Mouse (Mus musculus) MEL (cell line): ENCODE data around the gene Atxn2. TPM values are rescaled to one million over a fixed set of nuclear protein-coding genes. Genes with fewer than 3 reads are reported as not detected.

Experiments used
- DNase-seq: peaks from one replicate; pipeline ENCODE4 v3.0.0; 2011; ENCODE audit warnings: low read depth, low spot score
- H3K27ac ChIP-seq: 2 replicates; pipeline ENCODE4 v1.5.1; 2012; ENCODE audit warnings: low read depth, mild to moderate bottlenecking, control low read depth, low read length, moderate library complexity; ENCODE audit not compliant: control insufficient read depth
- H3K27me3 ChIP-seq, 2 experiments: fragments of 150-350 bp in 1 of 2; sonication (generic) in 1 of 2; 2 replicates each; pipeline ENCODE4 v1.6.1; 2012; ENCODE audit warnings: low read length in 2 of 2, mild to moderate bottlenecking in 2 of 2, improper control_type of control experiment in 1 of 2, moderate library complexity in 1 of 2; ENCODE audit not compliant: insufficient read depth in 2 of 2, control insufficient read depth in 1 of 2
- H3K36me3 ChIP-seq, 2 experiments: 2 replicates each; pipeline ENCODE4 v1.6.1; 2012 to 2014; ENCODE audit warnings: low read length in 2 of 2, improper control_type of control experiment in 1 of 2, inconsistent platforms in 1 of 2, mild to moderate bottlenecking in 1 of 2; ENCODE audit not compliant: insufficient read depth in 2 of 2, control insufficient read depth in 1 of 2
- H3K4me1 ChIP-seq, 2 experiments: fragments of 150-350 bp in 1 of 2; sonication (generic) in 1 of 2; 2 replicates each; pipeline ENCODE4 v1.6.1; 2012; ENCODE audit warnings: low read length in 2 of 2, improper control_type of control experiment in 1 of 2, mild to moderate bottlenecking in 1 of 2; ENCODE audit not compliant: insufficient read depth in 2 of 2, control insufficient read depth in 1 of 2
- H3K4me3 ChIP-seq, 2 experiments: fragments of 150-350 bp in 1 of 2; sonication (generic) in 1 of 2; 2 replicates each; pipeline ENCODE4 v1.5.1; 2012; ENCODE audit warnings: low read depth in 2 of 2, low read length in 2 of 2, mild to moderate bottlenecking in 2 of 2, moderate library complexity in 2 of 2, control low read depth in 1 of 2, improper control_type of control experiment in 1 of 2; ENCODE audit not compliant: control insufficient read depth in 1 of 2, insufficient read depth in 1 of 2
- H3K79me2 ChIP-seq: 2 replicates; pipeline ENCODE4 v1.6.1; 2012; ENCODE audit warnings: mild to moderate bottlenecking, low read length, moderate library complexity; ENCODE audit not compliant: control insufficient read depth, poor library complexity, insufficient read depth
- H3K9ac ChIP-seq: 2 replicates; pipeline ENCODE4 v1.6.1; 2012; ENCODE audit warnings: low read depth, mild to moderate bottlenecking, control low read depth, low read length, moderate library complexity; ENCODE audit not compliant: control insufficient read depth, poor library complexity, severe bottlenecking
- H3K9me3 ChIP-seq: fragments of 150-350 bp; sonication (generic); replicated peaks from 2 replicates; pipeline ENCODE4 v1.6.1; 2012; ENCODE audit warnings: mild to moderate bottlenecking, low read length, improper control_type of control experiment, moderate library complexity; ENCODE audit not compliant: insufficient read depth
- BHLHE40 ChIP-seq: IDR thresholded peaks from 2 replicates; pipeline ENCODE4 v1.6.1; 2012; ENCODE audit warnings: low read depth, mild to moderate bottlenecking, inconsistent platforms, low read length, improper control_type of control experiment, borderline replicate concordance
- CHD2 ChIP-seq: IDR thresholded peaks from 2 replicates; pipeline ENCODE4 v1.6.1; 2011; ENCODE audit warnings: low read length, improper control_type of control experiment
- CTCF ChIP-seq, 3 experiments: IDR thresholded peaks in 2 of 3; conservative IDR thresholded peaks in 1 of 3; 2 replicates each; pipeline ENCODE4 v1.5.1; 2011 to 2012; ENCODE audit warnings: low read length in 3 of 3, low read depth in 2 of 3, mild to moderate bottlenecking in 2 of 3, improper control_type of control experiment in 1 of 3, inconsistent platforms in 1 of 3, mixed read lengths in 1 of 3, moderate library complexity in 1 of 3; ENCODE audit not compliant: control insufficient read depth in 1 of 3, insufficient read depth in 1 of 3, poor library complexity in 1 of 3, severe bottlenecking in 1 of 3
- E2F4 ChIP-seq: IDR thresholded peaks from 2 replicates; pipeline ENCODE4 v1.6.1; 2011; ENCODE audit warnings: low read depth, low read length, improper control_type of control experiment, borderline replicate concordance
- ELF1 ChIP-seq: IDR thresholded peaks from 2 replicates; pipeline ENCODE4 v1.6.1; 2014; ENCODE audit warnings: low read depth, mild to moderate bottlenecking, inconsistent platforms, low read length, improper control_type of control experiment, moderate library complexity
- EP300 ChIP-seq, 2 experiments: IDR thresholded peaks; 2 replicates each; pipeline ENCODE4 v1.6.1; 2011; ENCODE audit warnings: improper control_type of control experiment in 2 of 2, low read length in 2 of 2, low read depth in 1 of 2, mild to moderate bottlenecking in 1 of 2
- HCFC1 ChIP-seq: IDR thresholded peaks from 2 replicates; pipeline ENCODE4 v1.6.1; 2012; ENCODE audit warnings: low read depth, mild to moderate bottlenecking, inconsistent platforms, low read length, improper control_type of control experiment, moderate library complexity
- JUND ChIP-seq: IDR thresholded peaks from 2 replicates; pipeline ENCODE4 v1.6.1; 2011; ENCODE audit warnings: low read depth, mild to moderate bottlenecking, improper control_type of control experiment, low read length
- MAX ChIP-seq: IDR thresholded peaks from 2 replicates; pipeline ENCODE4 v1.6.1; 2011; ENCODE audit warnings: low read length, improper control_type of control experiment
- MEF2A ChIP-seq: IDR thresholded peaks from 2 replicates; pipeline ENCODE4 v1.6.1; 2014; ENCODE audit warnings: low read depth, mild to moderate bottlenecking, inconsistent platforms, low read length, improper control_type of control experiment; ENCODE audit not compliant: poor library complexity, insufficient replicate concordance, severe bottlenecking; ENCODE audit errors: extremely low read depth
- MXI1 ChIP-seq: IDR thresholded peaks from 2 replicates; pipeline ENCODE4 v1.6.1; 2011; ENCODE audit warnings: mild to moderate bottlenecking, low read depth, low read length, improper control_type of control experiment
- MYB ChIP-seq: IDR thresholded peaks from 2 replicates; pipeline ENCODE4 v1.6.1; 2011; ENCODE audit warnings: mild to moderate bottlenecking, low read depth, low read length, improper control_type of control experiment
- MYC ChIP-seq: IDR thresholded peaks from 2 replicates; pipeline ENCODE4 v1.6.1; 2011; ENCODE audit warnings: low read depth, mild to moderate bottlenecking, low read length, improper control_type of control experiment, moderate library complexity
- POLR2A ChIP-seq, 2 experiments: IDR thresholded peaks; 2 replicates each; pipeline ENCODE4 v1.6.1; 2011 to 2012; ENCODE audit warnings: low read length in 2 of 2, mild to moderate bottlenecking in 2 of 2, control low read depth in 1 of 2, improper control_type of control experiment in 1 of 2, low read depth in 1 of 2, moderate library complexity in 1 of 2; ENCODE audit not compliant: control insufficient read depth in 1 of 2, insufficient read depth in 1 of 2, poor library complexity in 1 of 2
- POLR2AphosphoS2 ChIP-seq: IDR thresholded peaks from 2 replicates; pipeline ENCODE4 v1.6.1; 2011; ENCODE audit warnings: low read length, improper control_type of control experiment
- RAD21 ChIP-seq: IDR thresholded peaks from 2 replicates; pipeline ENCODE4 v1.6.1; 2011; ENCODE audit warnings: mild to moderate bottlenecking, low read depth, low read length, improper control_type of control experiment
- SMC3 ChIP-seq: IDR thresholded peaks from 2 replicates; pipeline ENCODE4 v1.6.1; 2011; ENCODE audit warnings: low read depth, low read length, improper control_type of control experiment
- TAL1 ChIP-seq: IDR thresholded peaks from 2 replicates; pipeline ENCODE4 v1.6.1; 2012; ENCODE audit warnings: mild to moderate bottlenecking, inconsistent platforms, low read length, moderate library complexity, mixed read lengths
- TCF12 ChIP-seq: IDR thresholded peaks from 2 replicates; pipeline ENCODE4 v1.6.1; 2014; ENCODE audit warnings: low read depth, mild to moderate bottlenecking, inconsistent platforms, low read length, improper control_type of control experiment, moderate library complexity
- USF1 ChIP-seq: IDR thresholded peaks from 2 replicates; pipeline ENCODE4 v1.6.1; 2014; ENCODE audit warnings: low read depth, mild to moderate bottlenecking, inconsistent platforms, low read length, improper control_type of control experiment, moderate library complexity
- ZC3H11A ChIP-seq: IDR thresholded peaks from 2 replicates; pipeline ENCODE4 v1.6.1; 2012; ENCODE audit warnings: low read depth, mild to moderate bottlenecking, inconsistent platforms, low read length, improper control_type of control experiment
- ZMIZ1 ChIP-seq: IDR thresholded peaks from 2 replicates; pipeline ENCODE4 v1.6.1; 2012; ENCODE audit warnings: low read depth, mild to moderate bottlenecking, inconsistent platforms, low read length, improper control_type of control experiment, moderate library complexity
- ZNF384 ChIP-seq: IDR thresholded peaks from 2 replicates; pipeline ENCODE4 v1.6.1; 2012; ENCODE audit warnings: low read depth, mild to moderate bottlenecking, inconsistent platforms, low read length, improper control_type of control experiment
- polyA plus RNA-seq, 2 experiments: library from polyadenylated mRNA; stranded (reverse) in 1 of 2; unstranded in 1 of 2; fragments of >175 nt in 1 of 2; fragments of >200 nt in 1 of 2; gene quantifications; 2 replicates each; pipeline versions ENCODE4 v1.2.1 to v1.2.4; 2012; ENCODE audit warnings: low replicate concordance in 2 of 2, low read depth in 1 of 2; ENCODE audit not compliant: insufficient read length in 2 of 2, insufficient read depth in 1 of 2, missing spikeins in 1 of 2
- total RNA-seq: library from RNA; depleted of rRNA; stranded (reverse); fragments of 300-350 nt; gene quantifications from 2 replicates; pipeline ENCODE4 v1.2.3, GENCODE M21; 2012

Gene Atxn2
- total and polyA plus RNA-seq, 3 experiments, result 16.3 to 476 (median 85.4) TPM

DNA sequence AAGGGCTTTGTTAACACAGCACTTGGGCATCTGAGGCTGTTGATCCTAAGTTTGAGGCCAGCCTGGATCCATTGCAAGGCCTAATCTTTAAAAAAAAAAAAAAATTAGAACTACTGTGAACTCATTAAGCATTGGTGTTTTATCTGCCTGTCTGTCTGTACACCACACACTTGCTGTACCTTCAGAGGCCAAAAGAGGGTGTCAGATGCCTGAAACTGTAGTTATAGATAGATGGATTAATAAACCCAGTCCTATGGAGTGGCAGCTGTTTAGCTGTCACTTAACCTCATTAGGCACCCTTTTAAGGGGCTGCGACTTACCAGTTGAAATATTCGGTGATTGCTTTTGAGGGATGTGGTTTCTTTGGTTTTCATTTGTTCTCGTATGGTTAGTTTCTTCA, 84.7 kb downstream of the Atxn2 start:
- Histone ChIP-seq H3K36me3 (peaks cover 0 to 26% of the 10 kb centered on the region in 2 experiments; a peak in 2 of 4 replicates), H3K79me2 (no peaks in the 10 kb centered on the region), H3K4me3 (no peak overlapping the region), H3K27ac (no peak overlapping the region), H3K4me1 (0 out of 4 replicates have a peak, but pooled peaks cover 0 to 2% of the 10 kb centered on the region in 2 experiments), H3K9ac (no peak overlapping the region), H3K9me3 (no peaks in the 10 kb centered on the region), H3K27me3 (no peaks in the 10 kb centered on the region)
- DNase-seq, result peak; percentile 38
- no peak for TF ChIP-seq USF1
- TF ChIP-seq MXI1, result no peak
- no peak for TF ChIP-seq E2F4
- peak in 1 of 3 experiments; percentile 49; a peak in 2 of 6 replicates for TF ChIP-seq CTCF (IDR thresholded peaks at IDR 0.05 in 2 of 3, conservative IDR thresholded peaks at IDR 0.05 in 1 of 3; ENCODE audit: control insufficient read depth in 1 of 3, insufficient read depth in 1 of 3, low read depth in 2 of 3, low read length in 3 of 3, poor library complexity in 1 of 3, severe bottlenecking in 1 of 3)
- peak; percentile 27 for TF ChIP-seq RAD21
- no peak for TF ChIP-seq MYC
- peak; percentile 41 for TF ChIP-seq SMC3
- TF ChIP-seq JUND, result no peak
- no peak for TF ChIP-seq TCF12
- no peak for TF ChIP-seq ZMIZ1
- TF ChIP-seq MYB, result no peak
- no peak for TF ChIP-seq CHD2
- TF ChIP-seq TAL1, result no peak
- TF ChIP-seq MEF2A, result no peak
- no peak for TF ChIP-seq POLR2AphosphoS2
- TF ChIP-seq POLR2A (IDR thresholded peaks at IDR 0.05; ENCODE audit: control insufficient read depth in 1 of 2, insufficient read depth in 1 of 2, low read depth in 1 of 2, low read length in 2 of 2, poor library complexity in 1 of 2), result no peak
- TF ChIP-seq MAX, result no peak

DNA sequence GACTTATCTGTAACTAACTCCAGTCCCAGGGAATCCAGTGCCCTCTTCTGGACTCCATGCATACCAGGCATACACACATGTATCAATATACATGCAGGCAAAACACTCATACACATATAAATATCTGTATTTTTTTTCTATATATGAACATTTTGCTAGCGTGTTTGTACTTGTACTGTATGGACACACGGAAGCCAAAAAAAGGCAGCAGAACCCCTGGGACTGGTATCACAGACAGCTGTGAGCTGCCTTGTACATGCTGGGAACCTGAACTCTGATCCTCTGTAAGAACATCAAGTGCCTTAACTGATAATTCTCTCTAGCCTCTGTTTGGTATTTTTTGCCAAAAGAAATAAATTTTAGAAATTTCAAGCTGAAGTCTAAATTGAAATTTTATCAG, 87.3 kb downstream of the Atxn2 start:
- 0 out of 4 replicates have a peak, but pooled peaks cover 0 to 2% of the 10 kb centered on the region in 2 experiments for H3K4me1 ChIP-seq
- TF ChIP-seq TAL1 (no peak), JUND (no peak), MYB (no peak), ZNF384 (no peak), EP300 (IDR thresholded peaks at IDR 0.05; ENCODE audit: low read depth in 1 of 2, low read length in 2 of 2) (no peak), ELF1 (no peak), HCFC1 (no peak), RAD21 (no peak), ZC3H11A (no peak), SMC3 (no peak), USF1 (no peak), BHLHE40 (no peak), POLR2A (IDR thresholded peaks at IDR 0.05; ENCODE audit: control insufficient read depth in 1 of 2, insufficient read depth in 1 of 2, low read depth in 1 of 2, low read length in 2 of 2, poor library complexity in 1 of 2) (no peak), TCF12 (no peak)

More for the DNA sequence above, 87.3 kb downstream of the Atxn2 start:
- H3K27ac ChIP-seq, result no peak overlapping the region
- H3K27me3 ChIP-seq, result no peaks in the 10 kb centered on the region
- no peak for DNase-seq
- peaks cover 0 to 26% of the 10 kb centered on the region in 2 experiments; a peak in 2 of 4 replicates for H3K36me3 ChIP-seq
- no peaks in the 10 kb centered on the region for H3K79me2 ChIP-seq
- H3K4me3 ChIP-seq, result no peak overlapping the region
- H3K9me3 ChIP-seq, result no peaks in the 10 kb centered on the region
- no peak overlapping the region for H3K9ac ChIP-seq
